Mouse (Mus musculus) heart, postnatal 4 days (tissue): ENCODE results near the gene Mest. TPM values are rescaled to one million over a fixed set of nuclear protein-coding genes. Genes with fewer than 3 reads are reported as not detected.
A peak's percentile ranks its signal among the peaks of the same experiment; 100 is the strongest.

ENCODE experiments used
- DNase-seq: peaks from one replicate; pipeline ENCODE4 v3.0.0; 2021
- total RNA-seq, 2 experiments: library from RNA; stranded (reverse); gene quantifications; 2 replicates each; pipeline ENCODE4 v1.2.3; 2021

Gene Mest
- 100 to 1,000 TPM; 504 to 641 TPM for total RNA-seq

DNA sequence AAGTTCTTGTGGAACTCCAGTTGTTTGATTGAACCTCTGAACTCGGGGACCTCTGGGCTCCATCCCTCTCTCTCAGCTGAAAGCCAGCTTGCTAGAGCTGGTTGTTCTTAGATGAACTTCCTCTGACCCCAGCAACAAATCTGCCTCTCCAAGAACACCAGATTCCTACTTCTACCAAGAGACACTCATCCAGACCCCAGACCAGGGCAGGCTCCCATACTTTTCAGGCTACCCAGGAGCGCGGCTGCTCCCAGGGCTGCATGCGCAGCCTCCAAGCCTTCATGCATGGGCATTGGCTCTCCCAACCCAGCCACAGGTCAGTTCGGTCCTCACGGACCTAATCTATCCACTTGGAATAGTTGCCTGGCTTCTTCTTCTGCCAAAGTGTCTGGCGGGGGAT, at the start of gene Mest:
TSS of gene Mest (plus strand) at position 217 of the 400 bp plus-strand sequence.
- DNase-seq: no peak

GRCm38 (mm10) chr6:30673764-30674561, 49.4 kb upstream of the Mest start:
- peak; percentile 57 for DNase-seq

DNA sequence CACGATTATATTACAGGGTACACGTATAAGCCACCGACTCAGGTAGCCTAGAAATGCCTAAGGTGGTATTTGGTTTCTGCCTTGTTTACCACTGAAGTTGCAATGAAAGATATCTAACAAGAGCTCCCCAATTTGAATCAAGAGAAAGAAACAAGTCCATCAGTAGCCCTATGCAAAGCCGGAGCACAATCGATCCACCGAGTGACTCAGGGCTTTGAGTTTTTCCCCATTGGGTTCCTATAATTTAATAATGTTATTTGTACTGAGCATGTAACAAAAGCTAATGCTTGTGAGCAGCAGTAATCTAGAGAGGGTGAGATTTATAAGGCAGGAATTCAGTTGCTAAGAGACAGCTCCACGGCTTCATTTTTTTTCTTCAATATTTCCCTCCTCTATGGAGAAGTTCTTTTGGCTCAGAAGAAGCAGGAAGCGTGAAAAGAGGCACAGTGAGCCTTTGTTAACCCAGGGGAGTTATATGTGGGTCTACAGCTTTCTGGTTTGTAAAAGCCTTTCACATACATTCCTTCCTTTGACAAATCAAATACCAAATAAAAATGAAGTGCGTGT, 48.5 kb upstream of the Mest start:
- no peak for DNase-seq

DNA sequence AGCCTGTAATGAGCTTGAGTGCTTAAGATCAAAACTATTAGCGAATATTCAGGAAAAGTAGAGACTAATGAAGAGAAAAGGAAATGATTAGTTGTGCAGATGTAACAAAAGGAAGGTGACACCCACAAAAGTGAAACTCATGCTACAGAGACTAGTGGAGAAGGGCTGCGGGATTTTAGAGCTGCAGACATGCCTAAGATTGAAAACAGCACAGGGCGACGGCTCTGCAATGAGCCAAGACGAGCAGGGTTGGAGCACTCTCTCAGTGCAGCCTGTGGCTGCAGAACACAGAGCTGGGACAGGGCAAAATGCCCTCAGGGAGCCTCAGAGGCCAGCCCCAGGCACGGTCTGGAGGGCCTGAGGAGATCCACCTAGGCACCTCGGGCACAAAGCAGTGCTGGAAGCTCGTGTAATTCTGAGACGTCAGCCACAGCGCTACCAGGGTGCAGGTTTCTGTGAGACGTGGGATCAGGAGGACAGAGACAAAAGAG, 48.0 kb upstream of the Mest start:
- DNase-seq: peak; percentile 34

DNA sequence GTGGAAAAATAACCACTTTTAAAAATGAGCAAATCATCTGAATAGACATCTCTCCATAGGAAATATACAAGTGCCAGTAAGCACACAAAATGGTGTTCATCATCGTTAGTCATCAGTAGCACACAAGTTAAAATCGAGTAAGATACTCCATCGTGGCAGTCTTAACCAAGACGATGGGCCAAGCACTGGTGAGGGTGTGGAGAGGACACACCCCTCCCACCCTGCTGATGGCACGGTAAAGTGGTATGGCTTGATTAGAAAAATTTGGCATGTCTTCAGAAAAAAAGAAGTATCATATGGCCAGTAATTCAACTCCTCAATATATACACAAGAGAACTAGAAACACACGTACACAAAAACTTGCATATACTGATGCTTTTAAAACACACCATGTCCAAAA, 46.8 kb upstream of the Mest start:
- no peak for DNase-seq

DNA sequence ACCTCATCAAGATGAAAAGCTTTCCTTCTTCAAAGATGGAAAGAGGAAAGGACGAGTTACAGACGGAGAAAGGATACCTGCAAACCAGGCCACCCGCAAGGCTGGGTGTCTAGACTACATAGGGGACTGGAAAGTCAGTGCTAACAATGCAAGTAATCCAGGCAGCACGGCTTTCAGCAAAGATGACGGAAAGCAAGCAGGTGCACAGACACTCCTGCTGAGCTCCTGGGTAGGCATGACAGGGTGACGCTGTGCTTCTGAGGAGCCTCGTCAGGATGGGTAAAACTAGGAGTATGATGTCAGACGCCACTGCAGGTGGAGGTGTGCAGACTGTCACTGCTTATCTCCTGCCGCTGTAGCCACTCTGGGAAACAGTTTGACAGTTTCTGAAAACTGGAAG, 45.8 kb upstream of the Mest start:
- no peak for DNase-seq

DNA sequence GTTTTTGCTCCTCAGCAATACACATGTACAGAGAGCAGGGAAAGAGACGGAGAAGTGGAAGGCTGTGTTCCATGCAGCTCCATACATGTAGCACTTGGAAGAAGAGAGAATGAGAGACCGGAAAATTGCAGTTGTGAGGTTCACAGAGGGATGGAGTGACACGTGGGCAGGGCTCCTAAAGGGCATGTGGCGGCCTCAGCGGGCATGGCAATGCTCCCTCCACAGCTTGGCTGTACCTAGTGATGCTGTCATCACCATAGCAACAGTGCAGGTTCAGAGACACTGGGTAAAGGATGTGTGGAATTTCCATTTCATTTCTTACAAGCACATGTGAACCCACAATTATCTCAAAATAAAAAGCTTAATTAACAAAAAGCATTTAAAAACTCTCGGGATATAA, 44.9 kb upstream of the Mest start:
- no peak for DNase-seq

GRCm38 (mm10) chr6:30679567-30679966, 43.8 kb upstream of the Mest start:
- no peak for DNase-seq

DNA sequence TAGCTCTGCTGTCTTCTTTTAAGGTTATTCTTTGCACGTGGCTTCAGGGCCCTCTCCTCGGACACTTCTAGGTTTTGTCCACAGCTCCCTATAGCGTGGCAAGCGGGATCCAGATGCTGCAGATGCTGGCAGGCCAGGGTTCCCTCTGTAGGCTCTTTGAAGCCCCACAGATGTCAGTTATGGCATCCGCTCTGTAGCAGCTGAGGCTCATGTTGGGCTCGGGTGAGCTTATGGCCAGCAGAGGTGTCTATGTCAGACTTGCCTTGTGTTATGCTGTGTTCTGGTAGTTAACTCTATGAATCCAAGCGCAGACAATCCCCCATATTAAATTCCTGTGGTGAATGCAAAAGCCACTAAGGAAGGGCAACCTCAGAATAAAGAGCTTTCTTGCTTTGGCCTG, 42.9 kb upstream of the Mest start:
- no peak for DNase-seq

GRCm38 (mm10) chr6:30681935-30682900, 41.1 kb upstream of the Mest start:
- DNase-seq: peak; percentile 71

DNA sequence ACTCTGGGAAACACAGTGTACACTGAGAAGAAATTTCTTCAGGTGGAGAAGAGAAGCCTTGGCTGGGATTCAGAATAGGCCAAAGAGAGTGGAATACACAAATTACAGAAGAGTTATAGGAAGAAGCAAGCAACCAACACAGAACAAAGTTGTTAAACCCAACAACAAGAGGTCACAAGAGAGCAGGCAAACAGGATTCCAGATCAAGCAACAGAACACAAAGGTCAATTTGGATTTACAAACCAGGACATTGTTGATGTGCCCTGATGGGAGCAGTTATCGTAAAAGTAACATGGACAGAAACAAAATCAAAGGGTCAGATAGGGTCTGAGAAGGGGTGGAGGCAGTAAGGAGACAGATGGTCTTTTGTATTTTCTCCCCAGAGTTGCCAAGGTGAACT, 38.8 kb upstream of the Mest start:
- no peak for DNase-seq

GRCm38 (mm10) chr6:30687198-30687597, 36.1 kb upstream of the Mest start:
- no peak for DNase-seq

GRCm38 (mm10) chr6:30692826-30693225, 30.5 kb upstream of the Mest start:
- no peak for DNase-seq

DNA sequence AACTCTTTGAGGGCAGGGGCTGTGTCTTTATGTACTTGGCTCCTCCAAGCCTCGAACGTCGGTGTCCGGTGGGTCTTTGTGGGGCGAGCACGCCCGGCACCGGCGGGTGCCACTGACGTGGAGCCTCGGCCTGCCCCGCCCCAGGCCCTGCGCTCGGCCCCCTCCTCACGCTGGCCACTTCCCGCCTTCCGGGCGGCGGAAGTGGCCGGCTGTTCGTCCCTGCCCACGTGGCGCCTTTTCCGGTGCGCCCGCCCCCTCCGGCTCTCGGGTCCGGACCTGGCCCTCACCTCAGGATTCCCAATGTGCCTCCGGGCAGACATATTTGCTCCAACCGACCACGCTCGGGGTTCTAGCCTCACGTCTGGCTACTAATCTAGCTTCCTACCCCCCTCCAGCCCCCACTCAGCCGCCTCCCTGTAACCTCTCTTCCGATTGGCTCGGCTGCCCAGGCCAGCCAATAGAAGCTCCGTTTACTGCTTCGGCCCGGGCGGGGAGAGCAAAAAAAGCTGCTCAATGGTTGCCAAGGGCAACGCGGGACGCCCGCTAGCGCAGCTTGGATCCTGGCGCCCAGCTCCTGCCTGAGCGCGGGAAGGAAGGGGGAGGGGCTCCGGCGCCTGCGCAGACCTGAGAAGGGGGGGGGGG, 29.9 kb upstream of the Mest start, which contains the start of gene Cep41:
TSS of gene Cep41 (minus strand) at position 400 of the 642 bp plus-strand sequence.
- DNase-seq: peak; percentile 98

DNA sequence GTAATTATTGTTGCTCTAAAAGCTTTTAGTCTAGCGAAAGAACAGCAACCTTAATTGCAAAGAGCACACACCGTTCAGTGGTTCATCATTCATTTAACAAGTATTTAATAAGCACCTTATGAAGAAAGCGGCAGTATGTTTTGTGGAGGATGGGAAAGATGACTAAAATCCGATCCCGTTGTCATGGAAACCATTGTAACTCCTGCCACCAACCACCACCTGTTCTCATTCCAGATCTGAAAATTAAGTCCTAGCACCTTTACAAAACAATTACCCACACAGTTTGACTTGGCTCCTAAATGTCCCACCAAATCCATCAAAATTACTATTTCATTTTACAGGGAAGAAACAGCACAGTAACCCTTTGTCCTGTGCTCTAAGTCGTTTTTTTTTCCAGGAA, 29.1 kb upstream of the Mest start:
- DNase-seq: no peak

DNA sequence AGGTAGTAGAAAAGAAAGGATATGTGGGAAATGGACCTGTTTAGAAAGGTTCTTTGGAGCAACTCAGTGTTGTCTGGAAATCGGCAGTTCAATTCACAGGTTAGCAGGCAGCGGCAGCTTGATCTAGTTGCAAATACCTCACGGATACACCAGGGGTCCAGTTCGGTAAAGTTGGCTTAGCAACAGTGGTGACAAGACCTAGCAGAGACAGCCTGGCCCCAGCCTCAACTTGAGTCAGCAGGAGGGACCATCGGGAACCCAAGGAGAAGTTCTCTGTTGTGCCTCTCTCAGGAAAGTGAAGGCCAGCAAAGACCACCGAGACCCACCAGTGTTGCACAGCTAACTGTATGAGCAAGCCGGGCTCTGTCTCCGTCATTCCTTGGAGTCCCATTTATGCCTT, 28.2 kb upstream of the Mest start:
- no peak for DNase-seq

- peak; percentile 32 for DNase-seq
These were observed 25.9 kb upstream of the Mest start for GRCm38 (mm10) chr6:30697464-30697863.

GRCm38 (mm10) chr6:30698036-30698435, 25.3 kb upstream of the Mest start:
- DNase-seq: peak; percentile 65

DNA sequence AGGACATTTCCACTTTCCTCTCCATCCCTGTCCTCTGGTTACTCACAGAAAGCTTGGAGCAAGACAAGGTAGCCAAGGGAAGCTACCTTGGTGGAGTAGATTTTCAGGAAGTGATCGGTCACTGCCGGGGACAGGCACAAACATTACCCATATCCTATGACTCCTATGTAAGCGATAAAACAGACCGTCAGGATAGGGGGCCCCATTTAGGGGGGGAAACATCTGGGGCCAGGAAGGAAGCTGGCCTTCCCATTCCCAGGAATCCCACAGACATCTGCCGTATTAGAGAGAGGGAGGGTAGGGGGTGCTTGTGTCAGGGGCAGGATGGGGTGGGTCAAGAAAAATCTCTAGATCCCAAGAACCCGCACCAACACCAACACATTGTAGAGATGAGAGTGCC, 23.2 kb upstream of the Mest start:
- peak; percentile 41 for DNase-seq

DNA sequence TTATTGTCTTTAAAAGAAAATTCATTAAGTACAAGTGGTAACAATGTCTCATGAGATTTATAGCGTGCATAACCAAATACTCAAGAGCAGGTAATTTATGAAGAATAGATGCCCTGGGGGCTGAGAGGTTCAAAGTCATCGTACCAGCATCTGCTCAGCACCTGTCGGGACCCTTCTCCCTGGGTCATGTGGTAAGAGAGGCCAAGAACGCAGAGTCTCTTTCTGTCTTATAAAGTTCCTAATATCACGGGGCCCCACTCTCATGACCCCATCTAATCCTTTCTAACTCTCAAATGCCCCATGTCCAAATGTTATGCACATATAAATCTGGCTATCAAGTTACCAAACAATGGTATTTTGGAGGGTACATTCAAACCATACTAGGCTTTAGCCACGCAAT, 20.5 kb upstream of the Mest start:
- DNase-seq: no peak

- DNase-seq: no peak
These were observed 19.9 kb upstream of the Mest start for GRCm38 (mm10) chr6:30703476-30703875.

- peak; percentile 39 for DNase-seq
These were observed 19.3 kb upstream of the Mest start for GRCm38 (mm10) chr6:30703977-30704602.
